Mouse (Mus musculus) hindbrain, embryonic 11.5 days (tissue): Measurements from ENCODE around the gene Exosc8. TPM values are rescaled to one million over a fixed set of nuclear protein-coding genes. Genes with fewer than 3 reads are reported as not detected.
"Not testable (repeated sequence)": the region's sequence is repeated elsewhere in the genome, so short reads cannot be mapped to it uniquely, and the experiment has no call there.

Experiments
- ATAC-seq: fragments of 200-750 bp; cut with Nextera tagmentation; 2 replicates; pipeline ENCODE4 v1.8.0; 2017; ENCODE audit warnings: mild to moderate bottlenecking, moderate TSS enrichment, moderate library complexity; ENCODE audit not compliant: low FRiP score
- DNase-seq: peaks from one replicate; pipeline ENCODE4 v3.0.0-alpha.2; 2015; ENCODE audit warnings: low spot score
- H3K27ac ChIP-seq: fragments of 300-500 bp; sonication (generic); 2 replicates; pipeline ENCODE4 v1.5.1; 2014; ENCODE audit warnings: mild to moderate bottlenecking, low read depth, low read length
- H3K27me3 ChIP-seq: fragments of 300-500 bp; sonication (generic); 2 replicates; pipeline ENCODE4 v1.6.1; 2014; ENCODE audit warnings: mild to moderate bottlenecking, low read length, moderate library complexity, mixed read lengths; ENCODE audit not compliant: control insufficient read depth, insufficient read depth
- H3K36me3 ChIP-seq: fragments of 300-500 bp; sonication (generic); 2 replicates; pipeline ENCODE4 v1.6.1; 2014; ENCODE audit warnings: mild to moderate bottlenecking, low read length, moderate library complexity, mixed read lengths; ENCODE audit not compliant: control insufficient read depth, insufficient read depth
- H3K4me1 ChIP-seq: fragments of 300-500 bp; sonication (generic); replicated peaks from 2 replicates; pipeline ENCODE4 v1.6.1; 2014; ENCODE audit warnings: low read length, mixed read lengths; ENCODE audit not compliant: control insufficient read depth, insufficient read depth
- H3K4me2 ChIP-seq: fragments of 300-500 bp; sonication (generic); replicated peaks from 2 replicates; pipeline ENCODE4 v1.6.1; 2014; ENCODE audit warnings: mild to moderate bottlenecking, low read depth, low read length
- H3K4me3 ChIP-seq: fragments of 300-500 bp; sonication (generic); 2 replicates; pipeline ENCODE4 v1.5.1; 2014; ENCODE audit warnings: low read depth, low read length
- H3K9ac ChIP-seq: fragments of 300-500 bp; sonication (generic); 2 replicates; pipeline ENCODE4 v1.6.1; 2014; ENCODE audit warnings: low read depth, low read length
- H3K9me3 ChIP-seq: fragments of 300-500 bp; sonication (generic); 2 replicates; pipeline ENCODE4 v1.6.1; 2016; ENCODE audit warnings: low read length; ENCODE audit not compliant: control insufficient read depth
- WGBS: fragments of 180-500 bp; shearing (Covaris S2); extraction: QIAGEN DNeasy Blood & Tissue Kit; methylation state at CpG from one replicate; pipeline ENCODE4 v1.1.7; 2014; 5-methylcytosine and 5-hydroxymethylcytosine counted together
- polyA plus RNA-seq: library from polyadenylated mRNA; unstranded; fragments of >200 nt; fragmentation: Nextera tagmentation; extraction: Ambion mirVana; gene quantifications from 2 replicates; pipeline ENCODE4 v1.2.1, GENCODE M21; 2014

Gene Exosc8
- polyA plus RNA-seq = 133 and 140 TPM in 2 replicates

DNA sequence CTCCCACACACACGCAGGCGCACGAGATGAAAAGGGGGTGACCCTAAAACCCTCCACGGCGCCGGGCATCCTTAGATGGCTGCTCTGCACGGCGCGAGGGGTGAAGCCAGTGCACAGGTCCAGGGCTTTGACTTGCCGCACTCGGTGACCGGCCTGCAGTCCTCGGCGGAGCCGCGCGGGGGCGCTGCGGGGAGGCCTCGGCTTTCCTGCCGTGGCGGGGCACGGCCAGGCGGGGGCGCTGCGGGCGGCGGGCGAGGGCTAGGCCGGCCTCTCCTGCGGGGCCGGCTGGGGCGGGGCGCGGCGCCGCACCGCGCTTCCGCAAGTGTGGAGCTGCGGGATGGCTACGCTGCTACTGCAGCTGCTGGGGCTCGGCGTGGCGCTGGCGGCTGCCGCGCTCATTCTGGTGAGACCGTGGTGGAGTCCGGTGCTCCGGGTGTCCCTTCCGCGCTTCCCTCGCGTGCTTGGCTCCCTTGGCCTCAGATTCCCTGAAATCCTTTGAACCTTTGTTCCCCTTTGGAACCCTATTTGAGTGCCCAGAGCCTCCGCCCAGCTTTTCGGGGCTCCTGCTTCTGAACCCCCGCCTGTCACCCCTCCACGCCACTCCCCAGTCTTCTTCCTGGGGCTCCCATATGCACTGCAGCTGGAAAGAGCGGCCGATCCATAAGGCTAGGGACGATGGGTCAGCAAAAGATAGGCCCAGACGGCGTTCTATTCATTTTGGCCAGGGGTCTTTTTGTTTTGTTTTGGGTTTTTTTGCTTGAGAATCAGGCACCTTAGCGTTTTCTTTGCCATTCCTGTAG, at the start of gene Exosc8, which contains the start of gene Alg5:
Gene Exosc8, minus strand, starts transcription at position 147 of the 800 bp plus-strand sequence.
Gene Alg5, plus strand, starts transcription at position 293 of the 800 bp plus-strand sequence.
- Histone ChIP-seq H3K27me3 (no peaks in the 10 kb centered on the region), H3K9ac (peak within 1 kb of the TSS; percentile 88), H3K9me3 (no peaks in the 10 kb centered on the region), H3K4me3 (peak within 1 kb of the TSS; percentile 62), H3K27ac (peak within 1 kb of the TSS; percentile 96), H3K4me1 (no peaks in the 10 kb centered on the region), H3K4me2 (peak within 1 kb of the TSS; percentile 77), H3K36me3 (peaks cover 2% of the 10 kb centered on the region; the same call in 1 of the 2 replicates)
- peak; percentile 92 for DNase-seq
- ATAC-seq = peak; percentile 95
- WGBS = under 1% methylated on average over 38 of the region's 65 CpGs

DNA sequence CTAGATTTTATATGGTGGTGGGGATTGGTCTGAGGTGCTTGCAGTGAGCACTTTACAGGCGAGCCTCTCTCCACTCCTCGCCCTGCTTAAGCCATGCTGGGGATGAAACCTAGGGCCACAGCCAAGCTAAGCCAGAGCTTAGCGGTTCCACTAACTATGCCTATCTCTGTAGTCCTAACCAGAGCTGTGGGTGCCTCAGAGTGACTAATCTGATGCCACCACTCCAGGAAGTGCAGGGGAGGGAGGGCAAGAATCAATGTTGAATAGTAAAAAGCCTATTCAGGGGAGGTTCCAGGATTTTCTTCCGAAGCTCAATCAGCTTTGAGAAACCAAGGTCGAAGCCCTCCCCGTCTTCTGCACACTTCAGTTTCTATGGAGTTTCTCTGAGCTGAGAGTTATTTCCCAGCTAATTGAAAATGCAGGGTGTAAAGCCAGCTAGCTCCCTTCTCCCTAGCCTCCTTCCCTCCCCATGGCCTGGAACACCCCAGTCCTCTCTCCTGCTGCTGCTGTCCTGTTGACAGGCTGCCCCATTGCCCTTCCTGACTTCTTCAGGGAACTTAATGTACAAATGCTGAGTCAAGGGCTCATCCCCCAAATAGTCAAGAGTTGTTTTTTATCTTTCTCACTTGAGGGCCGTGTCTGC, 40.9 kb upstream of the Exosc8 start:
- H3K27me3 ChIP-seq = no peaks in the 10 kb centered on the region
- no peaks in the 10 kb centered on the region for H3K36me3 ChIP-seq
- H3K27ac ChIP-seq = no peak overlapping the region
- no peak overlapping the region for H3K4me3 ChIP-seq
- H3K4me2 ChIP-seq = no peak overlapping the region
- DNase-seq = no peak
- peaks cover 4% of the 10 kb centered on the region; the same call in 1 of the 2 replicates for H3K9me3 ChIP-seq
- 65% methylated on average over 7 of the region's 7 CpGs for WGBS
- ATAC-seq = no peak
- H3K9ac ChIP-seq = no peak overlapping the region
- H3K4me1 ChIP-seq = no peaks in the 10 kb centered on the region

- ATAC-seq = no peak
Measured at GRCm38 (mm10) chr3:54773613-54774012, 38.4 kb upstream of the Exosc8 start.

DNA sequence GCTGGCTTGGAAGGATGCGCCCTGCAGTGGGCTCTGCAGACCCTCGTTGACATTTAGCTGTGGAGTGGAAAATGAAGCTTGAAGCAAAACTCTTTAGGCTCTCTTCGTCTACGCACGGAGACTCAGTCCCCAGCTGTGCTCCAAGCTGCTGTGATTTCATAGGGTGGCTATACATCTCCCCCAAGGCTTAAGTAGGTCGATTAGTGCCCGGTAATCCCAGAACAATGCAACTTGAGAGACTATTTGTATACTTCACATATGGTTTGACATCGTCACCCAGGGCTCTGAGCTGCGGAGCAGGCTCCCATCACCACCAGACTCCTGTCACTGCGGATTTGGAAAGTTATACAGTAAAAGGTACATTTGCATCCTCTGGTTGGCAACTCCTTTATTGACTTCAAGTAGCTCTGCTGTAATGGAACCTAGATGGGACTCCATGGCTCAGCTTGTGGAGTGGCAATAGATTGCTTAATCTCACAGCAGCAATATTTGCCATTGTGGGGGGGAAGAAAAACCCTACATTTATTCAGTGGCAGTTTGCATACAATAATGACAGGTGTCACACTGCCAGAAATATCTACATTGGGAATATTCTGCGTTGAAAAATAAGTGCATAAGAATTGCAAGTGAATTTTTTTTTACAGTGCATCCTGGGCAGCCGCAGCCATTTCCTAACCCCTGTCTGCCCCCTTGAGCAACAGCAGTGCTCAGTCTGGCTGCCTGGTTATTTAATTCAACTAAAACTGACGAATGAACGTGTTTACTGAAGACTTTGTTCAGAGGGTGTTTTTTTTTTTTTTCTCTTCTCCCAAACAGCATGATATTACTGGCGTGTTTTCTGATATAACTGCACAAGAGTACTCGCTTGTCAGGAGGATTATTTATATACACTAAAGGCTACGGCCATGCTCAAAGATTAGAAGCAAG, 34.4 kb upstream of the Exosc8 start:
- Histone ChIP-seq H3K9me3 (peaks cover 4% of the 10 kb centered on the region; the same call in 1 of the 2 replicates), H3K27ac (no peak overlapping the region), H3K4me1 (no peaks in the 10 kb centered on the region), H3K9ac (no peak overlapping the region), H3K4me3 (no peak overlapping the region), H3K4me2 (no peak overlapping the region), H3K27me3 (no peaks in the 10 kb centered on the region), H3K36me3 (no peaks in the 10 kb centered on the region)
- 83% methylated on average over 17 of the region's 17 CpGs for WGBS
- DNase-seq = no peak
- no peak for ATAC-seq

More at GRCm38 (mm10) chr3:54773613-54774012, 38.4 kb upstream of the Exosc8 start:
- Histone ChIP-seq H3K4me2 (no peak overlapping the region), H3K36me3 (no peaks in the 10 kb centered on the region), H3K9me3 (peaks cover 4% of the 10 kb centered on the region; the same call in 1 of the 2 replicates), H3K4me3 (no peak overlapping the region), H3K27ac (no peak overlapping the region), H3K27me3 (no peaks in the 10 kb centered on the region), H3K4me1 (no peaks in the 10 kb centered on the region), H3K9ac (no peak overlapping the region)
- DNase-seq = no peak
- 79% methylated on average over 6 of the region's 6 CpGs for WGBS

- Histone ChIP-seq H3K4me1 (no peaks in the 10 kb centered on the region), H3K4me3 (no peak overlapping the region), H3K27me3 (no peaks in the 10 kb centered on the region), H3K9me3 (peaks cover 3% of the 10 kb centered on the region; the same call in 1 of the 2 replicates), H3K9ac (no peak overlapping the region), H3K27ac (no peak overlapping the region), H3K4me2 (no peak overlapping the region), H3K36me3 (no peaks in the 10 kb centered on the region)
- ATAC-seq (no peak), DNase-seq (no peak)
- WGBS = 90% methylated on average over 8 of the region's 8 CpGs
Measured at GRCm38 (mm10) chr3:54768592-54768991, 33.4 kb upstream of the Exosc8 start.

- H3K4me1 ChIP-seq = no peaks in the 10 kb centered on the region
- WGBS = 84% methylated on average over 5 of the region's 5 CpGs
- H3K27me3 ChIP-seq = no peaks in the 10 kb centered on the region
Measured at GRCm38 (mm10) chr3:54766811-54767210, 31.6 kb upstream of the Exosc8 start.

DNA sequence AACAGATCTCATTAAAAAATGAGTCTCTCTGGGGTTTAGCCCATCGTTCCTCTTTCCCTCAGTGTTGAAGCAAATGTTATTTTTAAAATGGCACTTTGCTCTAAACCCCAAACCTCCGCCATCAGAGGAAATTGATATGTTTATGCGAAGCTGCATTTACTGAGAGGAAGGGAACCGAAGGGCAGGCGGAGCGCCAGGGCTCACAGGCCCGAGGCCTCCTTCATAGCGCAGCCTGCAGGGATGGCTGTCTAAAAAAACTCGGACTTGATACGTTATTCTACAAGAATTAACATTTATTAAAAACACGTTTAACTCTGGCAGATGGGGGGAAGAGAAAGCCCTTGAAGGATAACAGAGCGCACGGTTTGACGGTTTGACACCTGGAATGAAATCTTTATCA, 30.8 kb upstream of the Exosc8 start:
- no peak overlapping the region for H3K27ac ChIP-seq
- DNase-seq (no peak), ATAC-seq (no peak)
- no peak overlapping the region for H3K4me3 ChIP-seq
- 80% methylated on average over 14 of the region's 14 CpGs for WGBS
- no peaks in the 10 kb centered on the region for H3K4me1 ChIP-seq
- H3K4me2 ChIP-seq = no peak overlapping the region
- no peaks in the 10 kb centered on the region for H3K36me3 ChIP-seq
- no peak overlapping the region for H3K9ac ChIP-seq
- H3K27me3 ChIP-seq = no peaks in the 10 kb centered on the region
- no peaks in the 10 kb centered on the region for H3K9me3 ChIP-seq

More at GRCm38 (mm10) chr3:54766811-54767210, 31.6 kb upstream of the Exosc8 start:
- Histone ChIP-seq H3K36me3 (no peaks in the 10 kb centered on the region), H3K9ac (no peak overlapping the region), H3K4me2 (no peak overlapping the region), H3K9me3 (no peaks in the 10 kb centered on the region), H3K4me3 (no peak overlapping the region), H3K27ac (no peak overlapping the region)
- ATAC-seq = no peak
- DNase-seq = no peak

- DNase-seq = peak; percentile 27
- not testable (repeated sequence) for H3K4me2 ChIP-seq, H3K36me3 ChIP-seq, H3K27ac ChIP-seq, H3K9me3 ChIP-seq, H3K4me1 ChIP-seq, H3K9ac ChIP-seq, H3K27me3 ChIP-seq, H3K4me3 ChIP-seq, ATAC-seq
- 86% methylated on average over 6 of the region's 6 CpGs for WGBS
Measured at GRCm38 (mm10) chr3:54765521-54765920, 30.3 kb upstream of the Exosc8 start.
